Mouse (Mus musculus): ENCODE measurements at regions not wholly inside any gene's neighbourhood (a gene's known extent, or its start where the extent isn't known, plus 50 kb on each side); places are given as distances from the start of the nearest gene placed in this dataset.
A peak's percentile ranks its signal among the peaks of the same experiment; 100 is the strongest.

GRCm38 (mm10) chr4:125315818-125316217 lies 174.7 kb upstream of the Grik3 start:
- no peak overlapping the region for H3K9ac ChIP-seq (replicated peaks; ENCODE audit: low read depth, low read length)
- ATAC-seq (ENCODE audit: low read depth): peak; percentile 85
- H3K4me2 ChIP-seq (ENCODE audit: low read depth, low read length): no peak overlapping the region
- no peak overlapping the region for H3K4me3 ChIP-seq (ENCODE audit: low read depth, low read length)
- no peaks in the 10 kb centered on the region for H3K36me3 ChIP-seq (ENCODE audit: control insufficient read depth, insufficient read depth, low read length)
- H3K9me3 ChIP-seq (ENCODE audit: control insufficient read depth, low read length): no peaks in the 10 kb centered on the region
- no peaks in the 10 kb centered on the region for H3K27me3 ChIP-seq (ENCODE audit: control insufficient read depth, insufficient read depth, low read length)
- WGBS: 14% methylated on average over 6 of the region's 6 CpGs
- H3K4me1 ChIP-seq (ENCODE audit: control insufficient read depth, insufficient read depth, low read length): peaks cover 22% of the 10 kb centered on the region
- H3K27ac ChIP-seq (ENCODE audit: low read depth, low read length): no peak overlapping the region

DNA sequence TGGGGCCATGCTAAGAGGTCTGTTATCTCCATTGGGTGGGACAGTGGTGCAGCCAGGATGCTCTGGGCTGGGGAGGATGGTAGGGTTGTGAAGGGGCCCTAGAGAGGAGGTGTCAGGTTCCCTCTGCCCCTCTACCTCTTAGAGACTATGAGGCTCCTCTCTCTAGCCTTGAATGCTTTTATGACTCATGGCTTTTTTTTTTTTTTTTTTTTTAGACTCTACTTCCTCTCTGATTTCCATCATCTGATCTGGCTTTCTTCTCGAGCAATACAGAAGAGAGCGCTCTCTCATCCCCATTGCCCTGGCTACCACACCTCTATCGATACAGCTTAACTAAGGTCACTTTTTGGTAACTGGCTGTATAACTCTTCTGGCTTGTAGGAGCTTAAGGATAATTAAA lies 176.6 kb upstream of the Grik3 start:
- H3K4me3 ChIP-seq (ENCODE audit: low read depth, low read length): no peak overlapping the region
- no peak overlapping the region for H3K4me2 ChIP-seq (ENCODE audit: low read depth, low read length)
- H3K27me3 ChIP-seq (ENCODE audit: control insufficient read depth, insufficient read depth, low read length): no peaks in the 10 kb centered on the region
- H3K4me1 ChIP-seq (ENCODE audit: control insufficient read depth, insufficient read depth, low read length): peaks cover 20% of the 10 kb centered on the region
- no peak overlapping the region for H3K27ac ChIP-seq (ENCODE audit: low read depth, low read length)
- no peak for ATAC-seq (ENCODE audit: low read depth)
- no peak overlapping the region for H3K9ac ChIP-seq (replicated peaks; ENCODE audit: low read depth, low read length)
- H3K9me3 ChIP-seq (ENCODE audit: control insufficient read depth, low read length): no peaks in the 10 kb centered on the region
- 73% methylated on average over 3 of the region's 3 CpGs for WGBS
- H3K36me3 ChIP-seq (ENCODE audit: control insufficient read depth, insufficient read depth, low read length): no peaks in the 10 kb centered on the region

DNA sequence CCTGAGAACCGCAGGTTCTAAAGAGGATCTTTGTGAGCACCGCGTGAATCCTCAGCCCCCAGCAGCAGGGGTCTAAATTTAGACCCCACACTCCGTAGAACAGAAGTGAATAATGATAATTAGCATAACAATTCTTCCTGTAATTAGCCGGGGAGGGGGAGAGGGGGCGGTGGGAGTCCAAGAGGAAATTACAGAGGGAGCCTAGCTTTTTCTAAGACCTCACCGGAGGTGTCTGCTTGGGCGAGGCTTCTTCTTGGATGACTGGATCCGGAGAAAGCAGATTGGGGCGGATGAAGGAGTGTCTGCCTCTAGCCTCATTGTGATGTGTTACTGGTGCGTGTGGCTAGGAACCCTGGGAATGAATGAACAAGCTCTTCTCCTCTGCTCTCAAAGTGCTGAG lies 177.2 kb upstream of the Grik3 start:
- Histone ChIP-seq H3K4me1 (ENCODE audit: control insufficient read depth, insufficient read depth, low read length) (peaks cover 19% of the 10 kb centered on the region), H3K4me3 (ENCODE audit: low read depth, low read length) (no peak overlapping the region), H3K27ac (ENCODE audit: low read depth, low read length) (no peak overlapping the region), H3K9me3 (ENCODE audit: control insufficient read depth, low read length) (no peaks in the 10 kb centered on the region), H3K36me3 (ENCODE audit: control insufficient read depth, insufficient read depth, low read length) (no peaks in the 10 kb centered on the region), H3K27me3 (ENCODE audit: control insufficient read depth, insufficient read depth, low read length) (no peaks in the 10 kb centered on the region), H3K9ac (replicated peaks; ENCODE audit: low read depth, low read length) (no peak overlapping the region), H3K4me2 (ENCODE audit: low read depth, low read length) (no peak overlapping the region)
- 2% methylated on average over 11 of the region's 11 CpGs for WGBS
- no peak for ATAC-seq (ENCODE audit: low read depth)

- Histone ChIP-seq H3K4me3 (ENCODE audit: low read depth, low read length) (no peak overlapping the region), H3K4me1 (ENCODE audit: control insufficient read depth, insufficient read depth, low read length) (peaks cover 8% of the 10 kb centered on the region; the same call in 1 of the 2 replicates), H3K9me3 (ENCODE audit: control insufficient read depth, low read length) (no peaks in the 10 kb centered on the region), H3K27me3 (ENCODE audit: control insufficient read depth, insufficient read depth, low read length) (no peaks in the 10 kb centered on the region), H3K4me2 (ENCODE audit: low read depth, low read length) (no peak overlapping the region), H3K36me3 (ENCODE audit: control insufficient read depth, insufficient read depth, low read length) (no peaks in the 10 kb centered on the region), H3K27ac (ENCODE audit: low read depth, low read length) (no peak overlapping the region), H3K9ac (replicated peaks; ENCODE audit: low read depth, low read length) (no peak overlapping the region)
- peak; percentile 23; the same call in 1 of the 2 replicates for ATAC-seq (ENCODE audit: low read depth)
- 26% methylated on average over 8 of the region's 8 CpGs for WGBS
Observed at GRCm38 (mm10) chr4:125308171-125308570, 180.5 kb upstream of the Zc3h12a start.

DNA sequence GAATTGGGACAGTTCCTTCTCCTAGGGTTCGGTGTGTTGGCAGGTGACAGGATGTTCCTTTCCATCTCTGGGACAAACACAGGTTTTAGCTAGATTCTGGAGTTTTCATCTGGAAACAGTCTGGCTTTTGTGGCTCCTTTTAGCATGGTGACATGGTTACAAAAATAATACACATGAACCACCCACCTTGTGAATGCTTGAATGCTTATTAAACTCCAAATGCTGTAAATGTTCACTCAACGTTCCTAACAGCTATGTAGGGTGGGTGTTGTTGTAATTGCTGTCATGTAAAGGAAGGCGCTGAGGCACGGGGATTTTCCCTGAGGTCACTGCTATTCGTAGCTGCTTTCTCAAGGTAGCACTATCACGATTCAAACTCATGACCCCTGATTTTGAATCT lies 178.1 kb upstream of the Zc3h12a start:
- 78% methylated on average over 6 of the region's 6 CpGs for WGBS
- H3K4me2 ChIP-seq (ENCODE audit: low read depth, low read length): no peak overlapping the region

DNA sequence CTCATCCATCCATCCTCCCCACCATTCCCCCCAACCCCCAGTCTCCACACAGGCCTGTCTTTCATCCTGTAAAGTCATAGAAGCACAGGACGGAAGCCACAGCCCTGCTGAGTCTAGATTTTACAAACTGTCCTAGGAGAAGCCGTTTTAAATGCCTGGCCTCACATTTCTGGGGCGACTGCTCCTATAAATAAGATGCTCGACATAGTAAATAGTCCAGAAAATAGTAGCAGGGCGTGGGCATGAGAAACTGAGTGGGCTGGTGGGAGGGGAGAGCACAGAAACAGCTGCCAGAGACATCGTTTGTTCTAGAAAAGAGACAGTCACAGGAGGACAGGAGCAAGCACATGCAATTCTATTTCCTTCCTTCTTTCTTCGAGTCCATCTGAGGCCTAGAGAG lies 175.0 kb upstream of the Zc3h12a start:
- Histone ChIP-seq H3K27me3 (ENCODE audit: control insufficient read depth, insufficient read depth, low read length) (no peaks in the 10 kb centered on the region), H3K4me1 (ENCODE audit: control insufficient read depth, insufficient read depth, low read length) (peaks cover 4% of the 10 kb centered on the region; the same call in 1 of the 2 replicates), H3K4me2 (ENCODE audit: low read depth, low read length) (no peak overlapping the region), H3K9ac (replicated peaks; ENCODE audit: low read depth, low read length) (no peak overlapping the region), H3K27ac (ENCODE audit: low read depth, low read length) (no peak overlapping the region), H3K9me3 (ENCODE audit: control insufficient read depth, low read length) (no peaks in the 10 kb centered on the region), H3K36me3 (ENCODE audit: control insufficient read depth, insufficient read depth, low read length) (no peaks in the 10 kb centered on the region), H3K4me3 (ENCODE audit: low read depth, low read length) (no peak overlapping the region)
- ATAC-seq (ENCODE audit: low read depth): no peak
- WGBS: 49% methylated on average over 7 of the region's 7 CpGs

More for the DNA sequence above, 178.1 kb upstream of the Zc3h12a start:
- Histone ChIP-seq H3K27me3 (ENCODE audit: control insufficient read depth, insufficient read depth, low read length) (no peaks in the 10 kb centered on the region), H3K9ac (replicated peaks; ENCODE audit: low read depth, low read length) (no peak overlapping the region), H3K4me3 (ENCODE audit: low read depth, low read length) (no peak overlapping the region), H3K4me1 (ENCODE audit: control insufficient read depth, insufficient read depth, low read length) (peaks cover 7% of the 10 kb centered on the region; the same call in 1 of the 2 replicates), H3K27ac (ENCODE audit: low read depth, low read length) (no peak overlapping the region), H3K36me3 (ENCODE audit: control insufficient read depth, insufficient read depth, low read length) (no peaks in the 10 kb centered on the region), H3K9me3 (ENCODE audit: control insufficient read depth, low read length) (no peaks in the 10 kb centered on the region)
- ATAC-seq (ENCODE audit: low read depth): no peak

- Histone ChIP-seq H3K9ac (replicated peaks; ENCODE audit: low read depth, low read length) (no peak overlapping the region), H3K4me2 (ENCODE audit: low read depth, low read length) (peak overlapping the region; percentile 4; the same call in 1 of the 2 replicates), H3K27me3 (ENCODE audit: control insufficient read depth, insufficient read depth, low read length) (no peaks in the 10 kb centered on the region), H3K27ac (ENCODE audit: low read depth, low read length) (peak overlapping the region; percentile 61), H3K4me3 (ENCODE audit: low read depth, low read length) (no peak overlapping the region), H3K4me1 (ENCODE audit: control insufficient read depth, insufficient read depth, low read length) (0 out of 2 replicates have a peak, but pooled peaks cover 7% of the 10 kb centered on the region), H3K9me3 (ENCODE audit: control insufficient read depth, low read length) (no peaks in the 10 kb centered on the region), H3K36me3 (ENCODE audit: control insufficient read depth, insufficient read depth, low read length) (no peaks in the 10 kb centered on the region)
- peak; percentile 61; the same call in 1 of the 2 replicates for ATAC-seq (ENCODE audit: low read depth)
- 11% methylated on average over 33 of the region's 33 CpGs for WGBS
Observed at GRCm38 (mm10) chr4:125300503-125301457, 173.1 kb upstream of the Zc3h12a start.

DNA sequence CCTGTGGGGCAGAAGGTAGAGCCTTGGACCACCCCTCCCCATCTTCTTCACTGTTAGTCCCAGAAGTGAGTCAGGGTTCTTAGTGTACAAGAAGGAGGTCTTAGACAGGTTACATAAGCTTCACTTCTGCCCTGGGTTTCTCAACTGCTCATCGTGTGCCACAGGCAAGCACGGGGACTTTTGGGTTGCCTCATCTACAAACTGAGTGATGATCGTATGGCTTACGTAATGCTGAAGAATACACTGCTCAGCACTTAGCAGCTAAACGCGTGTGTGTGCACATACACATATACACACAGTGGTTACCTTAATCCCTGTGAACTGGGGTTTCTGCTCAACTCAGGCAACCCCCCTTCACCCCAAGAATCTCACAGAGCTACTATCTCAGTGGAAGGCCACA lies 163.1 kb upstream of the Zc3h12a start:
- WGBS: 86% methylated on average over 6 of the region's 6 CpGs
- no peaks in the 10 kb centered on the region for H3K9me3 ChIP-seq (ENCODE audit: control insufficient read depth, low read length)
- no peak for ATAC-seq (ENCODE audit: low read depth)

GRCm38 (mm10) chr4:125289709-125290108 lies 162.1 kb upstream of the Zc3h12a start:
- WGBS: 31% methylated on average over 1 of the region's 1 CpGs
- Histone ChIP-seq H3K27ac (ENCODE audit: low read depth, low read length) (no peak overlapping the region), H3K9me3 (ENCODE audit: control insufficient read depth, low read length) (no peaks in the 10 kb centered on the region), H3K4me3 (ENCODE audit: low read depth, low read length) (no peak overlapping the region), H3K4me2 (ENCODE audit: low read depth, low read length) (no peak overlapping the region), H3K9ac (replicated peaks; ENCODE audit: low read depth, low read length) (no peak overlapping the region), H3K27me3 (ENCODE audit: control insufficient read depth, insufficient read depth, low read length) (no peaks in the 10 kb centered on the region), H3K4me1 (ENCODE audit: control insufficient read depth, insufficient read depth, low read length) (no peaks in the 10 kb centered on the region; the same call in 1 of the 2 replicates), H3K36me3 (ENCODE audit: control insufficient read depth, insufficient read depth, low read length) (no peaks in the 10 kb centered on the region)
- ATAC-seq (ENCODE audit: low read depth): no peak

More for the DNA sequence above, 163.1 kb upstream of the Zc3h12a start:
- Histone ChIP-seq H3K4me3 (ENCODE audit: low read depth, low read length) (no peak overlapping the region), H3K4me1 (ENCODE audit: control insufficient read depth, insufficient read depth, low read length) (no peaks in the 10 kb centered on the region; the same call in 1 of the 2 replicates), H3K27ac (ENCODE audit: low read depth, low read length) (no peak overlapping the region), H3K4me2 (ENCODE audit: low read depth, low read length) (no peak overlapping the region), H3K9ac (replicated peaks; ENCODE audit: low read depth, low read length) (no peak overlapping the region), H3K27me3 (ENCODE audit: control insufficient read depth, insufficient read depth, low read length) (no peaks in the 10 kb centered on the region), H3K36me3 (ENCODE audit: control insufficient read depth, insufficient read depth, low read length) (no peaks in the 10 kb centered on the region)

All from neural tube, embryonic 14.5 days (tissue).